Mouse (Mus musculus): ENCODE data around the gene Nav2. TPM values are rescaled to one million over a fixed set of nuclear protein-coding genes. Genes with fewer than 3 reads are reported as not detected.

Nav2 gene
- polyA plus RNA-seq, 1 experiment from 2014 or later = 28.1 TPM

DNA sequence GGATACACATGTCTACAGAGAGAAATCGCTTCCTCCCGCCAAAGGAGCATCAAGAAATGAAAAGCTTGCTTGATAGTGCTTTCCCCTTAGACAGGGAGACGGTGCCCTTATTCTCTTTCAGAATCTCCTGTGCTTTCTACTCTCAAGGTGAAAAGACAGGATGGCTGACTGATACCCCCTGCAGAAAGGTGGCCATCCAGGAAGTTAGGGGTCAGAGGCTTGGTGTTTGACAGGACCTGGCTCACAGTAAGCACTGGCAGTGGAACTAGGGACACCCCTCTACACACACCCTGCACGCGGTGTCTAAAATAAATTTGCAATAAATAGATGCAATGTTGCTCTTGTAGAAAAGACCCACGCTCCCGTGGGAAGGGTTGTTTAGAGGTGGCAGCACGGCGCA lies 723.4 kb downstream of the Nav2 start:
- no peak for ATAC-seq (ENCODE audit: insufficient number of reproducible peaks, low FRiP score)
- H3K4me3 ChIP-seq = no peak overlapping the region

DNA sequence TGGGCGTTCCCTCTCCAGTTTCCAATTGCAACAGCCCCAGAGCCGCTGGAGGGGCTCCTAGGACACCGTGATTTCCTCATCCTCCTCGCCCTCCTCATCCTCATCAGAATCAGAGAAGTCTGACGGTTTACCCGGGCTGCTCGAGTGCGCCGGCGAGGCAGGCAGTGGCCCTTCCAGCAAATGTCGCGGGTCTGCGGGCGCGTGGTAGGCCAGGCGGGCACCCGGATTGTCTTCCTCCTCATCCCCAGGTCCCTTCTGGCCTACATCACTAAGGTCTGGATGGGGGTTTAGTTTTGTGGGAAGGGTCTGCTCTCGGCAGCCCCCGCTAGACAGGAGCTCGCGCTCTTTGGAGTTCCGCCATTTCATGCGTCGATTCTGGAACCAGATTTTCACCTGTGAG lies 723.9 kb downstream of the Nav2 start:
- H3K4me3 ChIP-seq = no peak overlapping the region

More for the DNA sequence above, 723.4 kb downstream of the Nav2 start:
- peaks cover 86% of the 10 kb centered on the region for H3K27me3 ChIP-seq (replicated peaks)
- no peak overlapping the region for H3K4me2 ChIP-seq
- peaks cover 25% of the 10 kb centered on the region for H3K4me1 ChIP-seq (replicated peaks)
- H3K27ac ChIP-seq (ENCODE audit: poor library complexity, severe bottlenecking) = no peak overlapping the region
- H3K36me3 ChIP-seq = no peaks in the 10 kb centered on the region
- H3K9ac ChIP-seq = no peak overlapping the region
- 12% methylated on average over 9 of the region's 9 CpGs for WGBS
- H3K9me3 ChIP-seq (replicated peaks) = no peaks in the 10 kb centered on the region

DNA sequence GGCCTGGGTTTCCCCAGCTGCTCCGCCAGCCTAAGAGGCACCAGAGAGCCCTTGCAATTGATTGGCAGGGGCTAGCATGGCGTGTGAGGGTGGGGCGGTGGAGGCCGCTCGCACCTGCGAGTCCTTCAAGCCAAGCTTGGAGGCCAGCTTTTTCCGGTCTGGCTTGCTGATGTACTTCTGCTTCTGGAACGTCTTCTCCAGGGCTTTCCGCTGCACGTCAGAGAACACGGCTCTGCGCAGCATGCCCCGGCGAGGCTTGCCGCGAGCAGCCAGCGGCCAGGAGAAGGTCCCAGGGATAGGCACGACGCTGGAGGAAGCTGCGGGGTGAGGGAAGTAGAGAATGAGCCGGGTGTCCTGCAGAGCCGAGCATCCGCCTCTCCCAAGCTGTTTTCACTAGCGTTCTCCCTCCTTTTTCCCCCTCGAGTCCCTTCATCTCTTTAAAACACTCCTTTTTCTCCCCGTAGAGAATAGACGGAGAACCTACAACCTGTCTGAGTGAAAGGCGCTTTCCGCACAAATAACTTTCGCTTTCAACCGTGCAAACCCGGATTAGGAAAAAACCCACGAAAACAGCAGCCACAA lies 725.0 kb downstream of the Nav2 start:
- no peak for ATAC-seq (ENCODE audit: insufficient number of reproducible peaks, low FRiP score)
- peak overlapping the region; percentile 67 for H3K4me2 ChIP-seq
- H3K9me3 ChIP-seq (replicated peaks) = no peaks in the 10 kb centered on the region
- H3K9ac ChIP-seq = 0 out of 2 replicates have a peak overlapping the region, but pooled peaks have one; percentile 11
- H3K27ac ChIP-seq (ENCODE audit: poor library complexity, severe bottlenecking) = no peak overlapping the region
- WGBS = 1% methylated on average over 33 of the region's 33 CpGs
- H3K4me3 ChIP-seq = peak overlapping the region; percentile 46
- peaks cover 85% of the 10 kb centered on the region for H3K27me3 ChIP-seq (replicated peaks)
- H3K36me3 ChIP-seq = no peaks in the 10 kb centered on the region
- H3K4me1 ChIP-seq (replicated peaks) = peaks cover 25% of the 10 kb centered on the region

More for the DNA sequence above, 723.9 kb downstream of the Nav2 start:
- WGBS = 3% methylated on average over 24 of the region's 24 CpGs
- Histone ChIP-seq H3K27me3 (replicated peaks) (peaks cover 86% of the 10 kb centered on the region), H3K4me2 (peak overlapping the region; percentile 28), H3K27ac (ENCODE audit: poor library complexity, severe bottlenecking) (no peak overlapping the region), H3K4me1 (replicated peaks) (peaks cover 25% of the 10 kb centered on the region), H3K9me3 (replicated peaks) (no peaks in the 10 kb centered on the region), H3K36me3 (no peaks in the 10 kb centered on the region), H3K9ac (no peak overlapping the region)
- no peak for ATAC-seq (ENCODE audit: insufficient number of reproducible peaks, low FRiP score)

DNA sequence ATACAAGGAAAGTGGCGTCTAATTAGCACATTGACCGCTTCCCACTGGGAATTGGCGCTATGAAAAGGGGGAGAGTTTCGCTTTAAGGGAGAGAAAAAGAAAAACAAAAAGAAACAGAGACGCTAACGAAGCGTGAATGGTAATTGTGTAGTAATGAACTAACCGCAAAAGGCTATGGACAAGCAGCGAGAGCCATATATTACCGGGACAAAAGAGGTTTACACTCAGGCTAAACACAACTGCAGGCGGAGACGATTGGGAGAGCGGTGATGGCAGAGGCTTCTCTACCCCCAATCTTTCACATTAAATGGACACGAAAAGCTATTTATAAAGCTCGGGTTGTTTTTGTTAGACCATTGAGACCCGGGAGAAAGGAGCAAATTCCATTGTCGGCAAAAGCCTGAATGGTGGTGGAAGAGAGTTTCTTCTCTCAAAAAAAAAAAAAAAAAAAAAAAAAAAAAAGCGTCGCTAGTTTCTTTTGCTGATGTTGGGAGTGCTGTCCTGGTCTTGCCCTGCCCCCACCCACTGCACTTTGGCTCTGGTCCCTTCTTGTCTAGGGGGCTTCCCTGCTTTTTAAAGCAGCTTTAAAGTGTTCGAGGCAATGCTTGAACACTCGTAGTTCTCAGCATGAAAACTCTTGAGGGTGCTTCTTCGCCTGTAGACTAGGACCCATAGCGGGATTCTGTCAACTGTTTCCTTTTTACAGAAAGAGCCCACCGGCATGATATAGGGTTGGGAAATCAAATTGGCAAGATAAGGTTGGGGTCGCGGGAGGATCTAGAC lies 726.0 kb downstream of the Nav2 start:
- peak overlapping the region; percentile 46 for H3K4me3 ChIP-seq
- peaks cover 88% of the 10 kb centered on the region for H3K27me3 ChIP-seq (replicated peaks)
- peaks cover 32% of the 10 kb centered on the region for H3K4me1 ChIP-seq (replicated peaks)
- no peak overlapping the region for H3K27ac ChIP-seq (ENCODE audit: poor library complexity, severe bottlenecking)
- ATAC-seq (ENCODE audit: insufficient number of reproducible peaks, low FRiP score) = no peak
- no peak overlapping the region for H3K9ac ChIP-seq
- WGBS = under 1% methylated on average over 26 of the region's 26 CpGs
- H3K9me3 ChIP-seq (replicated peaks) = no peaks in the 10 kb centered on the region
- H3K4me2 ChIP-seq = peak overlapping the region; percentile 67
- no peaks in the 10 kb centered on the region for H3K36me3 ChIP-seq

DNA sequence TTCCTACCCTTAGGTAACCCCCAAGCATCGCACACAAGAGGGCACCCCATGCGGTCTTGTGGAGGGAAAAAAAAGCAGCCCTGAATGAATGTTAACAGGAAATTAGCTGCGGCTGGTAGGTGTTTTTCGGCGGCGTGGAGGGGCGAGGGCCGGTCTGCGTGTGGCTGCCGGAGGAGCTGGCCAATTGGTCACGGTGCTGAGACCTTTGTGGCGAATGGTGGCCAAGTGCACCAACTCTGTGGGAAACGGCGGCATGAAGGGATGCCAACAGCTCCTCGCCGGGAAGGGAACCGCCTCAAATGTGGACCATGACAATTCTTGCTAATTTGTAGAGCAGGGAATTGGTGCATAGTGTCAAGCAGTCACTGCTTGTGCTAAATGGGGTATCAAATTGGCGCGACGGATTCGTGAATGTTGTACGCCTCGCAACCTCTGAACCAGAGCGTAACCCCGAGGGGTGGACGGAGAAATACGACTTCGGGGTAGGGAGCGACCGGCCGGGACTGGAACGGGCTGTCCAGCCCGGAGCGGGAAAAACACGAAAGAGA lies 726.6 kb downstream of the Nav2 start:
- Histone ChIP-seq H3K27ac (ENCODE audit: poor library complexity, severe bottlenecking) (no peak overlapping the region), H3K4me3 (peak overlapping the region; percentile 17), H3K36me3 (no peaks in the 10 kb centered on the region), H3K9me3 (replicated peaks) (no peaks in the 10 kb centered on the region), H3K27me3 (replicated peaks) (peaks cover 90% of the 10 kb centered on the region), H3K4me1 (replicated peaks) (peaks cover 32% of the 10 kb centered on the region), H3K4me2 (peak overlapping the region; percentile 67), H3K9ac (no peak overlapping the region)
- ATAC-seq (ENCODE audit: insufficient number of reproducible peaks, low FRiP score) = no peak
- under 1% methylated on average over 35 of the region's 35 CpGs for WGBS

DNA sequence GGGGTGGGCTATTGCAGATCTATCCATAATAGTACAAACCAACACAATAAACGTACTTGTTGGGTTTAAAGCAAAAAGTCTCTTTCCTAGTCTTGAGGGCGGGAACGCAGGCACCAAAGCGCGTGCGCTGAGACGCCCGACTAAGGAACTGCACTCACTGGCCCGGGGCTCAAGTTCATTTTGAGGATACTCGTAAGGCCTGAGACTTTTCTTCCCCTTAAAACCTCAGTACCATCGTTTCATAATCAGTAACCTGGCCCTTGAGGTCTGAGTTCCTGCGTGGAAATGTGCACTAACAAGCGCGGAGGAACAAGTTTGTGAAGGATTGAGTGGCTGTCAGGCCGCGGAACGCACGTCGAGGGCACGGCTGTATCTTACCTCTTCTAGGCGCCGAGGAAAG lies 727.5 kb downstream of the Nav2 start:
- no peaks in the 10 kb centered on the region for H3K9me3 ChIP-seq (replicated peaks)
- no peak overlapping the region for H3K4me2 ChIP-seq
- H3K9ac ChIP-seq = no peak overlapping the region
- H3K27ac ChIP-seq (ENCODE audit: poor library complexity, severe bottlenecking) = no peak overlapping the region
- no peak for ATAC-seq (ENCODE audit: insufficient number of reproducible peaks, low FRiP score)
- peaks cover 91% of the 10 kb centered on the region for H3K27me3 ChIP-seq (replicated peaks)
- WGBS = under 1% methylated on average over 22 of the region's 22 CpGs
- peaks cover 32% of the 10 kb centered on the region for H3K4me1 ChIP-seq (replicated peaks)
- H3K36me3 ChIP-seq = no peaks in the 10 kb centered on the region
- no peak overlapping the region for H3K4me3 ChIP-seq

DNA sequence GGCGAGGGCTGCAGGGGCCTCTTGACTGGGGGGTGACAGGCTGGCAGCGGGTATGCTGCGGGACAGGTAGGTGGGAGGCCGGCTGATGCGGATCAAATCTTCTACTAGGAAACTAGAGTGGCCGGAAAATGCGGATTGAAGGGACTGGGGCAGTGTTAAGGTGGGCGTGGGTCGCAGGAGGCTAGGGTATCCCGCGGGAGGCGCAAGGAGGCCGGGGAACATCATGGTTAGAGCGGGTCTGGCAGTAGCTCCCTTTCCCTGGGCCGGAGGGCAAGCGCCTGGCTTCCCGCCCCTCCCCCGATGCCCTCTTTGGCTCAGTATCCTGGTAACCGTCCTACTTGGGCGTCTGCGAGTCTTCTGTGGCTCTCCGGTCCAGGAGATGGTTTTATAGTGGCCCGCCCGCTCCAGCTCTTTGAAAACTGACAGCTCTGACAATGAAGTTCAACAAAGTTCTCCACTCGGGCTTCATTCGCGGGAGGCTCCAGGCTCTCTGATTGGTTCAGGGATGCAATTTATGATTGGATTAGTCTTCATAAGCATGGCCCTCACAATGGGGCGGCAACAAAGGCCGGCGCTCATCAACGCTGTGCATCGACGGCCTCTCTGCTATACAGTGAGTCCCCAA lies 728.1 kb downstream of the Nav2 start, which contains the start of gene Dbx1:
TSS of gene Dbx1 (minus strand) at position 359 of the 625 bp plus-strand sequence.
- Histone ChIP-seq H3K4me3 (no peak within 1 kb of the TSS), H3K4me2 (no peak within 1 kb of the TSS), H3K27ac (ENCODE audit: poor library complexity, severe bottlenecking) (no peak within 1 kb of the TSS), H3K9me3 (replicated peaks) (no peaks in the 10 kb centered on the region), H3K27me3 (replicated peaks) (peaks cover 89% of the 10 kb centered on the region), H3K4me1 (replicated peaks) (peaks cover 32% of the 10 kb centered on the region), H3K9ac (no peak within 1 kb of the TSS), H3K36me3 (no peaks in the 10 kb centered on the region)
- WGBS = under 1% methylated on average over 32 of the region's 33 CpGs
- ATAC-seq (ENCODE audit: insufficient number of reproducible peaks, low FRiP score) = no peak

DNA sequence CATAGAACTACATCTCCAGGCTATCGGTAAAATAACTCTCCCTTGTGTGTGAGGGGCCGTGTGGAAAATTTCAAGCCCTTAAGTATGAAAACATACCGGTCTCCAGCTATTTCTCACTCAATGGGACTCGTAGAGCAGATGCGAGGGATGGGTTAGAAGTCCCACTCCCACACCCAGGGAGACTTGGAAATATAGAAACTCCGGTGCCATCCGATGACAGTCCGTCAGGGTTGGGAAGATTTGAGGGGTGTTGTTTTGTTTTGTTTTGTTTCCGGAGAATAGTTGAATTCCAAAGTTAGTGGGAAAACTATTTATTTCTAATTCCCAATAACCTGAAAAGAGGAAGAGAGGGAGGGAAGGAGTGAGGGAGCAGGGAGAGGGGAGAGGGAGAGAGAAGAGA lies 728.8 kb downstream of the Nav2 start:
- Histone ChIP-seq H3K4me3 (no peak overlapping the region), H3K9me3 (replicated peaks) (no peaks in the 10 kb centered on the region), H3K27ac (ENCODE audit: poor library complexity, severe bottlenecking) (no peak overlapping the region), H3K9ac (no peak overlapping the region), H3K4me2 (no peak overlapping the region), H3K27me3 (replicated peaks) (peaks cover 89% of the 10 kb centered on the region), H3K4me1 (replicated peaks) (peaks cover 31% of the 10 kb centered on the region), H3K36me3 (no peaks in the 10 kb centered on the region)
- no peak for ATAC-seq (ENCODE audit: insufficient number of reproducible peaks, low FRiP score)
- WGBS = under 1% methylated on average over 9 of the region's 9 CpGs

DNA sequence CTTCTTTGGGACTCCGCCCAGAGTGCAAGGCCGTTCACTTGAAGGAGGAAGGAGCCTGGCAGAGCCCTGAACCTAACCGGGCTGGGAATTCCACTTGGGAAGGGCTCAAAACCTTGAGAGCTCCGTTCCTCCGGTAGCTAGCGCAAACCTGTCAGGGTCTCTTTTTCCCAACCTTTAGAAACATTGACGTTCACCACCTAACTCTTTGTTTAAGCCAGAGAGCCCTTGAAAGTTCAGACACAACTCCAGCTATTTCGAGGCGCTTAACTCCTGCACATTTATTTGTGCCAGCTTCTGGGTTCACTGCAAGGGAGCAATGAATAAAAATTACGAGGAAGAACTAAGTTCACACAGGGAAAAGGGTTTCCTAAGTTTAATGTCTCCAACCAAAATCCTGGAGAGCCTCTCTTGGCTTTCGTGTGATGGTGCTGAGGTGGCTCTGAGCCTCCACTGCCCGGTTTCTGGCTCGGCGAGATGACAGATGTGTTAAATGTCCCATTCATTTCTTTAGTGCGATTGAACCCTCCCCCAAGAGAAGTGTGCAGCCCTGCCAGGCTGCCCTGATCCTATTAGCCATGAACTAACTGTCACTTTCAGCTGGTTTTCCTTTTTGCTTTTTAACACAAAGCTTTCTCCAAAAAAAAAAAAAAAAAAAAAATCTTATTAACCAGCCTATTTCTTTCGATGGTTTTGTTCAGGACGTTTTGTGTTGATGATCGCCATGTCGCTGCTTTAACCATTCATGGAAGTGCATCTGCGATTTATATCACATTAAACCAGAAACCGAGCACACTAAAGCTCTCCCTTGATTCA lies 729.5 kb downstream of the Nav2 start:
- Histone ChIP-seq H3K27me3 (replicated peaks) (peaks cover 83% of the 10 kb centered on the region), H3K4me2 (no peak overlapping the region), H3K27ac (ENCODE audit: poor library complexity, severe bottlenecking) (no peak overlapping the region), H3K36me3 (no peaks in the 10 kb centered on the region), H3K9me3 (replicated peaks) (no peaks in the 10 kb centered on the region), H3K9ac (no peak overlapping the region), H3K4me3 (no peak overlapping the region), H3K4me1 (replicated peaks) (peaks cover 29% of the 10 kb centered on the region)
- WGBS = under 1% methylated on average over 21 of the region's 21 CpGs
- ATAC-seq (ENCODE audit: insufficient number of reproducible peaks, low FRiP score) = no peak

DNA sequence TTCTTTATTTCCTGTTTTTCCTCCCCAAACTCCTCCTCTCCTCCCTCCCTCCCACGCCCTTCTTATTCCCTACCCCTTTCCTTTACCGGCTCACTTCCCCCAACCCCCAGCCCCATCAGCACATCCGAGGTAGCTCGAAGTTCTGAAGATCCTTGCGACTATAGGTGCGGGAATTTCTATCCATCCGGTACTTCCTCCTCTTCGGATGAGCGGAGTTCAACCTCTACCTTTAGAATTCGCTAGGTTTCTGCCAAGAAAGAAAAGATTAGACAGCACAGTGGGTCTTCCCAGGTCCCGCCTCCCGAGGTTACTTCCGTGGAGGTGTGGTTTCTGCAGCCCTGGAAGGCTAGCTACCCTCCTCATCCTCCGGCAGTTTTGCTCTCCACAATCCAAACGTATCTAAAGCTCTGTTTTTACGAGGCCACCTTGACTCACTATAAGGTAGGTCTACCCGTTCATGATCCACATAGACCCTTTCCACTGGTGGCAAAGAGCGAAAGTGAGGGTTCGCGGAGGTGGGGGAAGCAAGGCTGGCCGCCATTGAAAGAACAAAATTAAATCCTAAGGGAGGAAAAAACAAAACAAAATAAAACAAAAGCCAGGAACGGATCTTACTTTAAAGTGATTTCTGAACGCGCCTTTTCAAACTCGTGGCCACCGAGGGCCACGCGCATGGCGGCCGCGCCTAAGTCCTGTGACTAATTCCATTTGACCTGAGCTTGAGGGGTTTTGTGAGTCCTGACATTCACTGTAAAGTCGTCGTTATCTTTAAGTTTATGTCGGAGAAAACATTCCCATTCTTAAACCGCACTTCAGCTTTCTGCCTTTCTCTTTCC lies 730.6 kb downstream of the Nav2 start:
- H3K9ac ChIP-seq = no peak overlapping the region
- H3K27me3 ChIP-seq (replicated peaks) = peaks cover 73% of the 10 kb centered on the region
- no peak for ATAC-seq (ENCODE audit: insufficient number of reproducible peaks, low FRiP score)
- WGBS = 2% methylated on average over 35 of the region's 35 CpGs
- peak overlapping the region; percentile 60 for H3K4me2 ChIP-seq
- H3K36me3 ChIP-seq = no peaks in the 10 kb centered on the region
- no peak overlapping the region for H3K27ac ChIP-seq (ENCODE audit: poor library complexity, severe bottlenecking)
- H3K4me3 ChIP-seq = peak overlapping the region; percentile 28
- H3K9me3 ChIP-seq (replicated peaks) = no peaks in the 10 kb centered on the region
- peaks cover 18% of the 10 kb centered on the region for H3K4me1 ChIP-seq (replicated peaks)
